Mouse (Mus musculus) CD8-positive naive resting alpha-beta T cell, adult 2 months (primary cell): ENCODE data around the gene Mief1.

Experiments
- DNase-seq, 2 experiments: peaks; one replicate each; pipeline ENCODE4 v3.0.0; 2022; ENCODE audit warnings: low read depth in 2 of 2, low spot score in 2 of 2

The Mief1 gene

DNA sequence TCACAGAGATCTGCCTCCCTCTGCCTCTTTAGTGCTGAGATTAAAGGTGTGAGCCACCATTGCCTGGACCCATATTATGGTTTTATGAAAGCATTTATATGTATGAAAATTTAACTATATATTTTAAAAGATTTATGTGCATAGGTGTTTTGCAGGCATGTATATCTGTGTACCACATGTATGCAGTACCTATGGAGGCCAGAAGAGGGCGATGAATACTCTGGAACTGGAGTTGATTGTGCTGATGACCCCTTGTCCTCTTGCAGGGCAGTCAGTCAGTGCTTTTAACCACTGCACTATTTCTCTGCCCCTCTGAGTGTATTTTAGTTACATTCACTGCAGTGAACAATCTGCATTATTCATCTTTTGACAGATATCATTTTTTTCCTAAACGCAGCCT, 8.0 kb upstream of the Mief1 start:
- peak; percentile 56 to 67 for DNase-seq

DNA sequence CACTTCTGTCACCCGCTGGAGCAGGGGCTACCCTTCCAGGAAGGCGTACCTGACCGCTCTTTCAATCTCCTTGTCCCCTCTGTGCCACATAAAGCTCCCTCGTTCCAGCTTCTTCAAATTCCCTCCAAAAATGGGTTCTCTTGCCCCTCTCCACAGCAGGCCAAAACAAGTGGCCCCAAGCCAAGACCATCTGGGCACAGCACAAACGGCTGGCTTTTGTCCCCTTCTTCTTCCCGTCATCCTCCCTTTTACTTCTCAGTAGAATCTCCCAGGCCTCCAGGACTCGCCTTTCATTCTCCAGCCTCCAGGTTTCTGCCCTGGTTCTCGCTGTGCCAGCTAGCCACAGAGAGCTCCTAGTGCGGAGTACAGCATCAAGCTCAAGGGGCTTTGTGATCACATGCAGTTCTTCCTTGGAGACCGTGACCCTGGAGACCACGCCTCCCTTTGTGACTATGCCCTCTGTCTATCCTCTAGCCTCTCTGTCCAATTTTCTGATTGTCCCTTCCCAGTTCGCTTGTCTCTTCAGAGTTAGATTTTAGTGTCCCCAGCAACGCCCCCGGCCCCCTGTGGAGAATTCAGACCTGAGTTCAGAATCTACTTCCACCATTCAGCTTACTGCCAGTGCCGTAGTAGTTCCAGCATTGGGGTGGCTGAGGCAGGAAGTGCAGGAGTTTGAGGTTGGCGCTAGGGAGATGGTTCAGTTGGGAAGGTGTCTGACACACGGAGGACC, 5.6 kb upstream of the Mief1 start:
- no peak for DNase-seq

DNA sequence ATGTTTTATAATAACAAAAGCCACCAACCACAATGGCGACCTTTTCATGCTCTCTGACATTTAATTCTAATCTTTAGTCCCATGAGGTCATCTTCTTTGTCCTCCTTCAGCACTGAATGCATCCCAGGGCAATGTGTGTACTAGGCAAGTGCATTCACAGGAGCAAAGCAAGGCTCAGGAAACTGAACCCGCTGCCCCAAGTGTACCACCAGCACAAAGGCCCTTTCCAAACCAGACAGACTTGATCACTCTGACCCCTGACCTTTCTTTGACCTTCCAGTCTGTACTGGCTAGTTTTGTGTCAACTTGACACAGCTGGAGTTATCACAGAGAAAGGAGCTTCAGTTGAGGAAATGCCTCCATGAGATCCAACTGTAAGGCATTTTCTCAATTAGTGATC, 1.5 kb upstream of the Mief1 start:
- no peak for DNase-seq

DNA sequence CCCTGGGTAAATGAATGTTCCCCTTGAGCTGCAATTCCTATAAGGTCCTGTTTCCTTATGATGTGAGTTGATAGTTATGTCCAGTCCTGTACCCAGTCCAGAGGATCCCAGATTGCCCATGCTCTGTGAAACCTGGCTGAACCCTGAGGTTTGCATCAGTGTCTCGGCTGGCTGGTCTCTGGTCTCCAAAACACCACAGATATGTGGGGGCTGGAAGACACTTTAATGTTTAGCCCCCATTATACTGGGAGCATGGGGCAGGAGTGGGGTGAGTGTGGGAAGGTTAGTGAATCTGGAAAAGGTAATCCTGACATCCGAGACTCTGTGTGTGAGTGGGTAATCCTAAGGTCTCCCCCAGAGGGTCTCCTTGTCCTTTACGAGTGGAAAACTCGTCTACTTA, 765 bp upstream of the Mief1 start:
- DNase-seq, result no peak

DNA sequence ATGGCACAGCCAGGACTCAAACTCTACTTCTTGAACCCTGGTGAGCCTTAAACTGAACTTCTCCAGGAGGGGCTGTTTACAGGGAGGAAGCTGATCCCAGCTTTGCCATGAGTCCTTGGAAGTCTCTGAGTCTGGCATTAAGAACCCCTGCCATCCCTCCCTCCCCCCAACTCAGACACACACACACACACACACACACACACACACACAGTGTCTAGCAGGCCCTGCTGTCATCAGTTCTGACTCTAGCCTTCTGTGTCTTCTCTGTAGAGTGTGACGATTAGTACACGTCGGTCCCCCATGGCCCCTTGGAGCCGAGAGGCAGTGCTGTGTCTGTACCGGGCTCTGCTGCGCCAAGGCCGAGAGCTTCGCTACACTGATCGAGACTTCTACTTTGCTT, 1.7 kb downstream of the Mief1 start, which contains the start of gene AC140267.1:
Gene AC140267.1 (plus strand): TSS at position 301 of the 400 bp plus-strand sequence.
- no peak for DNase-seq

DNA sequence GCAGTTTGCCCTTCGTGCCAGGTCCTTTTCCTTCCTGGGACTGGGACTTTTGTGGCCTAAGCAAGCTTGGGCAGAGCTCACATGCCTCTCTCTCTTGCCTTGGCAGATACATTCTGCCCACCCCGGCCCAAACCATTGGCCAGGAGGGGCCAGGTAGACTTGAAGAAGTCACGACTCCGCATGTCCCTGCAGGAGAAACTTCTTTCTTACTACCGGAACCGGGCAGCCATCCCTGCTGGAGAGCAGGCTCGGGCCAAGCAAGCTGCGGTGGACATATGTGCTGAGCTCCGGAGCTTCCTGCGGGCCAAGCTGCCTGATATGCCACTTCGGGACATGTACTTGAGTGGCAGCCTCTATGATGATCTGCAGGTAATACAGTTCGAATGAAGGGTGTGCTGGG, 14.3 kb downstream of the Mief1 start:
- DNase-seq, result no peak

DNA sequence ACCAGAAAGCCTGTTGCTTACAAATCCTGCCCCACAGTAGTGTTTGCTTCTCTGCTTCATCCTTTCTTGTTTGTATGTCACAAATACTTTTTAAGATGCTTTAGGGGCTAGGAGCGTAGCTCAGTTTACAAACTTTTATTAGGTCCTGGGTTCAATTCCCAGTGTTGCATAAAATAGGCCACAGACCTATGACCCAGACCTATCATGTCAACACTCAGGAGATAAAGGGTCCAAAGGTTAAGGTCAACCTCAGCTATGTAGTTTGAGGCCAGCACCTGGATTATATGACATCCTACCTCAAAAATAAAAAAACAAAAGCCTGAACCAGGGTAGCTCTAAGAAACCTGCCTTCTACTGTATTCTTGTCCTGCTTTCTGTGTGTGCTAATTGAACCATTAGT, 14.8 kb downstream of the Mief1 start:
- DNase-seq, result no peak

DNA sequence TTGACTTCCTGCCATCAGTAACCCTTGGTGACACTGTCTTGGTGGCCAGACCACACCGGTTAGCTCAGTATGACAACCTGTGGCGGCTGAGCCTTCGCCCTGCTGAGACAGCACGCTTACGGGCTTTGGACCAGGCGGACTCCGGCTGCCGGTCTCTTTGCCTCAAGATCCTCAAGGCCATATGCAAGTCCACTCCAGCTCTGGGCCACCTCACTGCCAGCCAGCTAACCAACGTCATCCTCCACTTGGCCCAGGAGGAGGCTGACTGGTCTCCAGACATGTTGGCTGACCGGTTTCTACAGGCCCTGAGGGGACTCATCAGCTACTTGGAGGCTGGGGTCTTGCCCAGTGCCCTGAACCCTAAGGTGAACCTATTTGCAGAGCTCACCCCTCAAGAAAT, 15.9 kb downstream of the Mief1 start:
- DNase-seq, result no peak

DNA sequence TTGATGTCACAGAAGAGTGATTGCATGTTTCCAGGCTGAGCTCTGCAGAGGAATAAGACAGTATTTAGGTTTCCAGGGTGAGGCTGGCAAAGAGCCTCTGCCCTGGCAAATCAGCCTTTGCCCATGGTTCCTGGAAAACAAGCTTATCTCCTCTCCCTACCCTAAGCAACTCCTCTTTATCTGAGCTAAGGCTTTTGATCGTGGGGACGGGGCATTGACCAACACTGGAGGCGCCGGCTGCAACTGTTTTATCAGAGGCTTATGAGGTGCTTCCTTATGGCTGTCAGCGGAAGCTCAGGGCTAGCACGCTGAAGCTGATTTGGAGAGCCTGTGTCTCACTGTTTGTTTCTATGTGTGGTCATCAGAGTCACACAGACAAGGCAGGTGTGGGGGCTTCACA, 16.8 kb downstream of the Mief1 start:
- no peak for DNase-seq

DNA sequence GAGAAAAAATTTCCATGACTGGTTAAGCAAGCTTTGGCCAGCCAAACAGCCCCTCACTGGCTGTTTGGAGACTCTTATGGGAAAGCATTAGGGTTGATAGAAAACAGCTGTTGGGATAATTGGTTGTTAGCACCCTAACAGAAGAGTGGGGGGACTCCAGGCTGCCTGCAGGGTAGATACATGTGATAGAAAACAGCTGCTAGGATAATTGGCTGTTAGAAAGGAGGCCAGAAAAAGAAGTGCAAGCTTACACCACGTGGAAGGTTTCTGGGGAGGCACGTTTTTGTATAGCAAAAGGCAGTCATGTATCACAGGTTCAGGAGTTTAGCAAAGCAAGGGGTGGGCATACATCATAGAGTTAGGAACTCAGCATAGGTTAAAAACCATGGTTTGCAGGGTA, 19.7 kb downstream of the Mief1 start:
- DNase-seq, result no peak

DNA sequence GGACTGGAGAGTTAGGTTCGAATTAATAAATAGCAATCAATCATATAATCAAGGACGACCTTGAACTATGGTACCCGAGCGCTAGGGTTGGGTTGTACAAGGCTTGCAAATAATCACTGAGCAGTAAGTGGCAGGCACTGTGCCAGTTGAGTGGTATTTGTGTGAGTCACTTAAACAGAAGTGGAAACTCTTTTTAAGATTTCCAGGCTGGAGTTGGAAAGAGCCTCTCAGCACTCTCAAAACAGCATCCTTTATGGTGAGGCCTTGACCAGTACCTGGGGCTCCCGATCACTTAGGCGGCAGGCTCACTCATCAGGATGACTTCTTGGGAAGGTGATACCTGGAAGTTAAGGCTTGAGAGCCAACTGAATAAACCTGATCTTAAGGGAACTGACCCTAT, 20.4 kb downstream of the Mief1 start:
- no peak for DNase-seq

DNA sequence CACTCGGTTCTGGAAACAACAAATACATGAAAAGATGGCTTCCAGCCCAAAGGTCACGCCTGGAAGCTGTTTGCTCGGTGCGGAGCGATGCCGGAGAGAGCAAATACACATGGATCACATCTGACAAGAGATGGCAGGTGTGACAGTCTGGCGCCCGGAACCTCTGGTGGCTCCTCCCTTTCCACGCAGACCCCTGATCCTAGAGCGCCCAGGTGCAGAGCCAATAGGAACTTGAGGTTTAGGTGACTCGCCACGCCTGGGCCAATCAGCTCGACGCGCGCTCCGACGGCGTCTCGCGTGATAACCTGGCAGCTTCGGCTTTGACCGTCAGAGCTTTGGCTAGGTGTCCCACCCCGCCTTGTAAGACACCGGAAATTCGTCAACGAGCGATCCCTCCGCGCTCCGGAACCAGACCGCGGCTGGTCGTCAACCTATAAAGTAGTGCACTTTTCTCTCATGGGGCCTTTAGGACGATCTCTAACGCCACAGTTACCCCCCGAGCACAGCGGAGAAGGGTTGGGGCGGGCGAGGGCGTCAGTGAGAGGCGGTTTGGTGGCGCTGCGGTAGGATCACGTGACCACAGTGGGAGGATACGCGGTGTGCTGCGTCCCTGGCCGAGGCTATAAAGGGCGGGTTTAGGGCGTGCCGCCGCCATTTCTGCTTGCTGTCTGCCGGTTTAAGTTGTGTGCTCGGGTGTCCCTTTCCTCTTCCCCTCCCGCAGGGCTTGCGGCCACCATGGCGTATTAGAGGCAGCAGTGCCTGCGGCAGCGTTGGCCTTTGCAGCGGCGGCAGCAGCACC, 21.2 kb downstream of the Mief1 start, which contains the start of gene Atf4:
Gene Atf4 (plus strand): TSS at position 338 of the 799 bp plus-strand sequence.
- peak; percentile 97 to 99 for DNase-seq

DNA sequence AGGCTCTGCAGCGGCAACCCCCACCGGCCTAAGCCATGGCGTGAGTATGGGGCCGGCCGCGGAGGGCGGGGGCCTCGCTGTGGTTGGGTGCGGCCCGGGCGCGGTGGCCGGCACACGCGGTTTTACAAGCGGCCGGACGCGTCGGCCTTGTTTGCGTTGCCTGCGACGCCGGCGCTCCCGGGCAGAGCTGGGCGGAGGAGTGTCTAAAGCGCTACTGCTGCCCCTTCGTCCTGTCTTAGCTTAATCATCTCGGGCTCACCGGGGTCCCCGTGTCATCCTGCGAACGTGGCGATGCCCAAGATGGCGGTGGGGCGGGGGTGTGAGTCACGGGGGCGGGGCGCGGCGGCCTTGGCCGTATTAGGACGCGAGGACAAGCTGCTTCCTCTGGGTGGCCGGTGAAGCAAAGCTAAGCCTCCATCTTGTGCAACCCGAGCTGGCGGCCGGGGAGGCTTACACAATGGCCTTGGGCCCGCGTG, 21.9 kb downstream of the Mief1 start:
- DNase-seq, result no peak

DNA sequence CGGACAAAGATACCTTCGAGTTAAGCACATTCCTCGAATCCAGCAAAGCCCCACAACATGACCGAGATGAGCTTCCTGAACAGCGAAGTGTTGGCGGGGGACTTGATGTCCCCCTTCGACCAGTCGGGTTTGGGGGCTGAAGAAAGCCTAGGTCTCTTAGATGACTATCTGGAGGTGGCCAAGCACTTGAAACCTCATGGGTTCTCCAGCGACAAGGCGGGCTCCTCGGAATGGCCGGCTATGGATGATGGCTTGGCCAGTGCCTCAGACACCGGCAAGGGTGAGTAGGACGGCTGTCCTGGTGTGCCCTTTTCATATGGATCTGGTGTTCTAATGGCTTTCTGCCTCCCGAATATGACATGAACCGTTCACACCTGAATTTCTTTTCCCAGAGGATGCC, 22.4 kb downstream of the Mief1 start:
- DNase-seq, result no peak

DNA sequence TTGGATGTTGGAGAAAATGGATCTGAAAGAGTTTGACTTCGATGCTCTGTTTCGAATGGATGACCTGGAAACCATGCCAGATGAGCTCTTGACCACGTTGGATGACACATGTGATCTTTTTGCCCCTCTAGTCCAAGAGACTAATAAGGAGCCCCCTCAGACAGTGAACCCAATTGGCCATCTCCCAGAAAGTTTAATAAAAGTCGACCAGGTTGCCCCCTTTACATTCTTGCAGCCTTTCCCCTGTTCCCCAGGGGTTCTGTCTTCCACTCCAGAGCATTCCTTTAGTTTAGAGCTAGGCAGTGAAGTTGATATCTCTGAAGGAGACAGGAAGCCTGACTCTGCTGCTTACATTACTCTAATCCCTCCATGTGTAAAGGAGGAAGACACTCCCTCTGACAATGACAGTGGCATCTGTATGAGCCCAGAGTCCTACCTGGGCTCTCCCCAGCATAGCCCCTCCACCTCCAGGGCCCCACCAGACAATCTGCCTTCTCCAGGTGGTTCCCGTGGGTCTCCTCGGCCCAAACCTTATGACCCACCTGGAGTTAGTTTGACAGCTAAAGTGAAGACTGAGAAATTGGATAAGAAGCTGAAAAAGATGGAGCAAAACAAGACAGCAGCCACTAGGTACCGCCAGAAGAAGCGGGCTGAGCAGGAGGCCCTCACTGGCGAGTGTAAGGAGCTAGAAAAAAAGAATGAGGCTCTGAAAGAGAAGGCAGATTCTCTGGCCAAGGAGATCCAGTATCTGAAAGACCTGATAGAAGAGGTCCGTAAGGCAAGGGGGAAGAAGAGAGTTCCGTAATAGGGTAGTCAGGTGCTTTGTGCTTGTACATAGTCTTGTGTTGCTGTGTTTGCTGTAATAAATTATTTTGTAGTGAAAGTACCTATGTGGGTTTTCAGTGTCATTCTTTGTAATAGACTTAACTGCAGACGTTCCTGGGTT, 23.1 kb downstream of the Mief1 start:
- no peak for DNase-seq

DNA sequence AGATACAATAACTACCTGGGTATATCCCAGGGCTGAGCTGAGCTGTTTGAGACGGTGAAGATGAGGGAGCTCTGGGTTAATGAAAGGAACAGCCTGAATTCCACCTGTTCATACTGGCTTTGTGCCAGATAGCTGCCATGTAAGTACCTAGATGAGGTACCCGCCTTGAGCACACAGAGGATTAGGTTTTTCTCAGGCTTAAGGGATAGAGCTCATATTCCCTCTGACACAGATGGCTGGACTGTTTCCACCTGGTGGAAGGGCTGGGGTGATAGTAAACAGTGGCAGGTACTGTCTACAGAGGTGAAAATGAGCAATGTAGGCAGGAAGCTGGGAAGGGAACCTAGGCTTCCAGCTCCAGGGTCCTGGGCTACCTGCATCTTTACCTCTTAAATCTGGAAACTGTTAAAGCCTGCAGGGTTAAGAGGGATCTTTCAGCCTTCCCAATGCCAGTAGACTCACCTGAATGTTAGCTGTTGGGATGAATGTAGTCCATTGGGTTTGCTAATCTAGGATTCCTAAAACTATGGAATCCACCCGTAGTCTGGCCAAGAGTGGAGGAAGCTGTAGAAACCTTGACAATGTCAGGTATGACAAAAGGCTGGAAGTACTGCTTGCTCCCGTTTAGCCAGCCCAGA, 23.9 kb downstream of the Mief1 start:
- DNase-seq, result no peak

DNA sequence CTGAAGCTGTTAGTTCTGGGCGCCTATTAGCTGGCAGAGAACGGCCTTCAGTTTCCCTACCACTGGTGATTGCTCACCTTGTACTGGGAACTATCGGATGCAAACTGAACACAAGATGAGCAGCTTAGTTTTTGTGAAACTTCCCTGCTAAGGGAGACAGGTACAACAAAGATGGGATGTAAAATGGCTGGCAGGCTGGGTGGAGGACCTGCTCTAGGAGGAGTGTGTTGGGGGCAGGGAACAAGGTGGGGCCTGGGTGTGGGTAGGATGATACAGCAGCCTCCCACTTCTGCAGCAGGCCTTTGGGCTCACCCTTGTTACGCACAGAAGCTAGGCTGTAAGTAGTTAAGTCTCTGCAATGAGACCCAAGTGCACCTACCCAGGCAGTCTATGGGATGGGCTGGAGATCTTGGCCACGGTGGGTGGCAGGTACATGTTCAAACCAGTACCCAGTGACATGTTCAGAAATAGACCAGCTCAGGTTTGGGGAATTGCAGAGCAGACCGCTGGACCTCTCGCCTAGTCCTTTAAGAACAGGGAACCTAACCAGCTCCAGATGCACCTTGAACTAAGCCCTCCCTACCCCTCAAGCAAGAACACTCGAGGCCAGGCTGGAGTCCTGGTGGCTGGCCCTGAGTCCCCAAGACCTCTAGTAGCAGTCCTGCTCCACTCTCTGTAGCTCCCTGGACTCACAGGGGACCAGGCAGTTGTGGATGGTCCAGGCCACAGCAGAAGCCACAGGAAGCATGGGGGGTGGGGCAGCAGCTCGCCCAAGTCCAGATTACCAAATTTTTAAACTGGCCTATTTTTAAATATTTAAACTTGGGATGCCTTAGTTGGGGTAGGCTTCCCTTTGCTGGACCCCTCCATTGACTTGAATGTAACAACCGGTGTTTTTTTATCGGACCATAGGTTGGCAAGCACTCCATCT, 24.7 kb downstream of the Mief1 start:
- DNase-seq, result no peak

DNA sequence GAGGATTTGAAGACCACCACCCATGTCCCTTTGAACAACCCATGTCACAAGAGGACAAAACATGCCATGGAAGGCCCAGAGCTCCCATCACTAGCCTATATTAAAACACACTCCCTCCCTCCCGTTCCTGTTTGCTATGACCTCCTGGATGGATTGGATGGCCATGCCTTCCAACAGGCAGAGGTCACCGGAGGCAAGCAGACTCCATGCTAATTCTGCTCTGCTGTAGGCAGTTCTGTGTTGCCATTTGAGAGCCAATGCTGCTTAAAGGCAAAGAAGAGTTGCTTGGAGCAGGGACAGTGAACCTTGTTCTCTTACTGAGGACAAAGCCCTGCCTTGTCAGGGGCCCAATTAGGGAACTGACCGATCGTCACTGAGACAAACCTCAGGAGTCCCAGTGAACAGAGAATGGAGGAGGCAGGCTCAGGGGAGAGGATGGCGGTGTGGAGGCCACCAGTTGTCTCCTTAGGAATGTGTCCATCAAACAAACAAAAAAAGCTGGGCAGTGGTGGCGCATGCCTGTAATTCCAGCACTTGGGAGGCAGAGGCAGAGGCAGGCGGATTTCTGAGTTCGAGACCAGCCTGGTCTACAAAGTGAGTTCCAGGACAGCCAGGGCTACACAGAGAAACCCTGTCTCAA, 25.7 kb downstream of the Mief1 start:
- DNase-seq, result no peak

DNA sequence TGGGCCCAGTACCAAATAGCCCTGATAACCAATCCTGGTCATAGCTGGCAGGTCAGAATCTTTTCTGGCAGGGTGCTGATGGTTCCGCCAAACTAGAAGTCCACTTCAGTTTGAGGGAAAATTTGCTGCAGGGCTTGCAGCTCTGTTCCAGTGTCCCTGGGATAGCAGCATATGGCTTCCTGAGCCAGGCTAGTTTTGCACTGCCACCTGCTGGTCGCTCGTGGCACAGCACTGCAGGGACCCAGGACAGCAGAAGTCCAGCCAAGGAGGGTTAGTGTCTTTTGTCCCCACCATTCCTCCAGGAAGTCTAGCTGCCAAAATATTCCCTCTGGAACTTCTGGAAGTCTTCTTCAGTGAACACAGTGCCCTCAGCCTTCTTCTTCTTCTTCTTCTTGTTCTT, 26.9 kb downstream of the Mief1 start:
- peak; percentile 70 to 79 for DNase-seq
